Mouse (Mus musculus) ovary, postnatal 14 days (tissue): ENCODE results near the gene Polr2a.

Source experiments
- DNase-seq: peaks from one replicate; pipeline ENCODE4 v3.0.0; 2022; ENCODE audit warnings: low spot score

Polr2a gene

DNA sequence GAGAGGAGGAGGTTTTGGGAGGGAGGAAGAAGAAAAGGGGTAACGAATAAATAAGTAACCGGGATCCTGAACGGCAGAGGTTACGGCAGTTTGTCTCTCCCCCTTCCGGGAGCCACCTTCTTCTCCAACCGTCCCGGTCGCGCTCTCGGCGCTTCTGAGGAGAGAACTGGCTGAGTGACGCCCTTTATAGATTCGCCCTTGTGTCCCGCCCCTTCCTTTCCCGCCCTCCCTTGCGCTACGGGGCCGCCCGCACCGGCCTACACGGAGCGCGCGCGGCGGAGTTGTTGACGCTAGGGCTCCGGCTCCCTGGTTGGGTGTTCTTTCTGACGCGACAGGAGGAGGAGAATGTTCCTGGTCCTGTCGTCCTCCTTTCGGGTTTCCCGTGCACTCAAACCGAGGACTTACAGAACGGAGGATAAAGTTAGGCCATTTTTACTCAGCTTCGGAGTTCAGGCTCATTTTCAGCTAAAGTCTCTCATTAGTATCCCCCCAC lies at the start of gene Polr2a:
Gene Polr2a (minus strand): TSS at position 160 of the 493 bp plus-strand sequence.
- peak; percentile 99 for DNase-seq

DNA sequence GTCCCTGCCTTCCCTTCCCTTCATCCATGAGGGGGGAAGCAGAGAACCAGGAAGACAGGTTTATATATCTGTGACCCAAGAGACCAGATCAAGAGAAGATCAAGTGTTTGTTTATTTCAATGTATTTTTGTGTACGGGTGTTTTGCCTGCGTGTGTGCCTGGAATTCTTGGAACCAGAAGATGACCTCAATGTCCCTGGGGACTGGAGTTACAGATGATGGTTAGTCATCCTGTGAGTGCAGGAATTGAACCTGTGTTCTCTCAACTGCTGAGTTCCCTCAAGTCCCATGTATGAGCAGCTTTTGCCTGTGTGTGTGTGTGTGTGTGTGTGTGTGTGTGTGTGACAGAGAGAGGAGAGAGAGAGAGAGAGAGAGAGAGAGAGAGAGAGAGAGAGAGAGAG lies 49.2 kb upstream of the Polr2a start:
- no peak for DNase-seq

DNA sequence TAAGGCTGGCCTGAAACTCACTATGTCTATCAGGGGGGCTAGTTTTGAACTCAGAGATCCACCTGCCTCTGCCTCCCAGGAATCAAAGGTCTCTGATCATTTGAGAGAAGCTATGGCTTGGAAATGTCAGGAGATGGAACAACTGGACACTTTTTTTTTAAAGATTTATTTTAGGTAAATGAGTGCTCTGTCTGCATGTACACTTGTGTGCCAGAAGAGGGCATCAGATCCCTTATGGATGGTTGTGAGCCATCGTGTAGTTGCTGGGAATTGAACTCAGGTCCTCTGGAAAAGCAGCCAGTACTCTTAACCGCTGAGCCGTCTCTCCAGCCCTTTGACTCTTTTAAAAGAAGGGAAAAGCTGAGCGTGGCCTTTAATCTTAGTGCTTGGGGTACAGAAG lies 47.9 kb upstream of the Polr2a start:
- no peak for DNase-seq

DNA sequence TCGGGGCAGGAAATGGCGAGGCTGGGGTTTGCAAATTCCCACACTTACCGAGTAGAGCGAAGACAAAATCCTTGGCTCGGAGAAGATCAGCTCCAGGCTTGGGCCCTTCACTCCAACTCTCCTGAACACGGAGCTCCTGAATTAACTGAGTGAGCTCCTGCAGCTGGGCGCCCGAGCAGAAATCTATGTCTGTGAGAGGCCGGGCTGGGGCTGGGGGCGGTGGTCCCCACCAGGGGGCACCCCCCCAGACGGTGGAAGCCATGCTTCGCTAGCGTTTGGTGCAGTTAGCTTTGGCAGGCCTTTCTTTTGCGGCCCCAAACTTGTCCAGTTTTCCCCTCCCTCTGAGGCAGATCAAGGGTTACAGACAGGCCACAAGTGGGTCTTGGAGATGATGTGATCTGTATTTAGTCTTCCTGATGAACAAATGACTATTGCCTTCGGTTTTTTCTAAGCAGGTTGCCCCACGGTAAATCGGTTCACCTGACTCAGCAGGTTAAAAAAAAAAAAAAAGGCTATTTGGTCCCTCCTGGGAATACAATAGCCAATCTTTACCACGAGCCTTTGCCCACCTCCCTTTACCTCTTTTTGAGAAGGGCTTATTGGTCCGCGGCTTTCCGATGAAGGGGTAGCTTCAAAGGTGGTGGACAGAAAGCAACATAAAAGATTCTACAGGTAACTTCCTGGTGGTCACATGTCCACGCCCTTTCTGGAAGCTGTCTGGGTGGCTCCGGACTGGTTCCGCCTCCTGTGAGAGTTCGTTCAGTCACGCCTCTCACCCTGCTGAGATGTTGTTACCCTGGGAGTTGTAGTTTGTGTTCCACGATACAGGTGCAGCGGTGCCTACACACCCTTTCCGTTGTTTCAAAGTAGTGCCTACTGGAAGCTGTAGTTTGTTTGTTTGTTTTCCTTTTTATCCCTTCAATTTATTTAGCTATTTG lies 46.8 kb upstream of the Polr2a start, which contains the start of gene Tmem102:
Gene Tmem102 (minus strand): TSS at position 653 of the 938 bp plus-strand sequence.
- peak; percentile 30 for DNase-seq

DNA sequence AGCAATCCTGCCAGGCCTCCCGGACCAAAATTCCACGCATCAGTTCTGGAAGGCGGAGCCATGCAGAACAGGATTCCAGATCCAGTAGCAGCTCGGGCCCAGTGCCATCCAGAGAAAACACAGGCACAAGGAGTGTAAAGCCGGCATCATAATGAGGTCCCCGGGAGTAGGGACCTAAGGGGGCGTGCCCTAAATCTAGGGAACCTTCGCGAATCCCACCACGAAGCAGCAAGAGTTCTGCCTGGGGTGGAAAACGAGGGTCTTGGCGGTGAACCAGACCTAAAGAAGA lies 46.2 kb upstream of the Polr2a start:
- DNase-seq, result no peak

GRCm38 (mm10) chr11:69803786-69804651 lies 45.6 kb upstream of the Polr2a start:
- DNase-seq, result peak; percentile 64

DNA sequence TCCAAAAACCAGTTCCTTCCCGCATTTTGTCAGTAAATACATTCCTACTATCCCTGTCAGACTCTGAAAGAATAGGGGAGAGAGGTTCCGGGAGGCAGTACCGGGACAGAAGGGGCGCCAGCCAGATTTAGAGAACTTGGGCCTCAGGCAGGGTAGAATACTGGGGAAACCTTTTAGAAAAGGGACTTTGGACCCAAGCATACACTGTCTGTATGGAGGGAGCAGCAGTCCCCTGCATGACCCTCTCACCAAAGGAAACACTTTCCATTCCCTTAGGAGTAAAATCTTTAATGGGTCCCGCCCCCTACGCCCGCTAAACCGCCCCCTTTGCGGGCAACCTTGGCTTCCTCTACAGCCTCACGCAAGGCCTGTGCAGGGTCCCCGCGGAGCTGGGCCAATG lies 44.9 kb upstream of the Polr2a start:
- no peak for DNase-seq

DNA sequence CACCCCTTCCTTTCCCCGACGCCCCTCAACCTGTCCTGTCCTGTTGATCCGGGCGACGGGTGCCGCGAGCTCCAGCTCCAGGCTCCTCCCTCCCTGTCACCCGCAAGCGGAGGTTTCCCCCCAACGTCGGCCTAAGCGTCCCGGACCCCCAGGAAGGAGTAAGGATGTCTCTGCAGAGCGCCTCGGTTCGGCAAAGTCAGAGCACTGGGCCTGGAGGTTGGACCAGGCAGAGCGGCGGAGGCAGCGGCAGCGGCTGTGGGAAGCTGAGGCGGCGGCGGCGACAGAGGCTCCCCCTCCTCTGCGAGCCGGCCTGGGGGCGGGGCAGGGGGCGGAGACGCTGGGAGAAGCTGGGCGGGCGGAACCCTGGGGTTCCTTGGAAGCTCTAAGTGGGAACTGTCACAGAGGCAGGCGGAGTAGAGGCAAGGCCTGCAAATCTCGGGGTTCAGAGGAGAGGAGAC lies 44.2 kb upstream of the Polr2a start:
- peak; percentile 79 for DNase-seq

GRCm38 (mm10) chr11:69801379-69801977 lies 43.0 kb upstream of the Polr2a start, which contains the start of gene Fgf11:
Gene Fgf11 (minus strand): TSS chr11:69801857.
- no peak for DNase-seq

GRCm38 (mm10) chr11:69800392-69801197 lies 42.2 kb upstream of the Polr2a start:
- DNase-seq, result peak; percentile 77

DNA sequence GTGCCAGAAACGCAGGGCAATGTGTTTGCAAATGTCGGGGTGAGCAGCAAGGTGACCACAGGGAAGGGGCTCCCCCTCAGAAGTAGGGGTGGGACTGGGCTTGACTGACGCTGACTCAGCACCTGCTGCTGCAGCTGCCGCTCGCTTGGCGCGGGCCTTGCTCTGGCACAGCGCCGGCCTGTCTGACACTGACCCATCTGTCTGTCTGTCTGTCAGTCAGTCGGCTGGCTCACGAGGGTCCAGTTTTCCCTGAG lies 41.6 kb upstream of the Polr2a start:
- no peak for DNase-seq

DNA sequence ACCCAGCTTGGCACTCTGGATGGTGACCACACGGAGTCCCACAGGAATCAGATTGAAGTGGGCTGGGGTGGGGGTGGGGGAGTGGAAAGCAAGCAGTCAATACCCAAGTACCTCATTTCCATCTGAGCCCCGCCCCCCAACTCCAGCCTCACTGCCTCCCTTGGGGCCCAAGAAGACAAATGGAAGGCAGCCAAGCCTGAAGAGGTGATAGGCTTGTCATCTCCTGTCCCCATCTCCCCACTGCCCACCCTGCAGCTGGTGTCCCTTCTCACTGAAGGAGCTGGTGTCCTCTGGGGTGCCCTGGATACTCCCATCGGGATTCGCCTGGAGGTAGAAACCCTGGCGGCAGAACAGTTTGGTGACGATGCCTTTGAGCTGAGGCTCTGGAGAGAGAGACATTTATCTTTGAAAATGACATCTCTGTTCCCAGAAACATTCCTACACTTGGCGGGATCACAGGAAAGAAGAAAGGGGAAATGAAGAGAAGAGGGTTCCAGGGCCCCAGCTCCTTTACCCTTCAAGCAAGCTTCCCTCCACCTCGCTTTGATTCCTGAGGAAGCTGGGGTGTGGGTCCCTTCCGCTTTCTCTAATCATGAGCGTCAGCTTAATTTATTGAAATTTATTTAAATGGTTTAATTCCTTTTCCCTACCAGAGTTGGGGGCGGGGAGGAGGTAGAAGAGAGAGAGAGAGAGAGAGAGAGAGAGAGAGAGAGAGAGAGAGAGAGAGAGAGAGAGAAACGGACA lies 41.1 kb upstream of the Polr2a start:
- DNase-seq, result no peak

DNA sequence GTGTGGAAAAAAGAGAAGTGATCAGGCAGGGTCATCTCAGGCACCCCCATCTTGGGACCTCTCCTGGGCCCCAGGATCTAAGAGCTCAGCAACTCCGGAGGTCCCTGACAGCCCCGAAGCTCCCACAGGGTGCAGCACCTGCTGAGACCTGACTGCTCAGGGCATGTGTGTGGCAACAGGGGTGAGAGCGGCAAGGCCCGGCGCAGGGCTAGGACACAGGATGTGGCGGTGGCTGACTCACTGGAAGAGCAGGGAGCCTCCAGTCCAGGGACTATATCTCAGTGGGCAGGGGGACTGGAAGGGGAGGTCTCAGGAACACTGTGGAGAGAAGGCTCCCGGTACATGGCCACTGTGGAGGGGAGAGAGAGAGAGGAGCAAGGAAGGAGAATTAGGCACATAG lies 39.5 kb upstream of the Polr2a start:
- no peak for DNase-seq

DNA sequence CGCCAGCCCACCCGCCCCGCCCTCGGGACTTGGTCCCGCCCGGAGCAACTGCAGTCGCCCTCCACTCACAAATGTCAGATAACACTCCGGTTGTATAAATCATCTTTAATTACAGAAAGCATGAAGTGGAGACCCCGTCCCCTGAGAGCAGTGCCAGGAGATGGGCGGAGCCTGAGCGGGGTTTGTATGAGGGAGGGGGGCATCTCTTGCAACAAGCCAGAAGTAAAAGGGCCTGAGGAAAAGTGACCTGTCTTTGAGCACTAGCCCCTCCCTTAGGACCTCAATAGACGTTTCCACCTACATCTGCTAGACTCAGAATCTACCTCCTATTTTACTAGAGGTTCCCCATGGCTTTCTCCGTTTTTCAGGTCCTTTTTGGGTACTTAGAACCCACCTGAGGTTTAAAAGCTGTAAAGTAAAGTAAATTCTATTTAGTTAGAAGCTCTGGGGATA lies 37.6 kb upstream of the Polr2a start:
- DNase-seq, result no peak

- DNase-seq, result peak; percentile 84
These were observed 36.9 kb upstream of the Polr2a start, which contains the start of gene Chrnb1 for GRCm38 (mm10) chr11:69795168-69795982. Gene Chrnb1 (minus strand): TSS chr11:69795943.

- no peak for DNase-seq
These were observed 35.0 kb upstream of the Polr2a start for GRCm38 (mm10) chr11:69793429-69793828.

GRCm38 (mm10) chr11:69791420-69791819 lies 33.0 kb upstream of the Polr2a start:
- no peak for DNase-seq

- DNase-seq, result no peak
These were observed 31.0 kb upstream of the Polr2a start for GRCm38 (mm10) chr11:69789431-69789830.

GRCm38 (mm10) chr11:69787306-69787705 lies 28.9 kb upstream of the Polr2a start:
- no peak for DNase-seq

DNA sequence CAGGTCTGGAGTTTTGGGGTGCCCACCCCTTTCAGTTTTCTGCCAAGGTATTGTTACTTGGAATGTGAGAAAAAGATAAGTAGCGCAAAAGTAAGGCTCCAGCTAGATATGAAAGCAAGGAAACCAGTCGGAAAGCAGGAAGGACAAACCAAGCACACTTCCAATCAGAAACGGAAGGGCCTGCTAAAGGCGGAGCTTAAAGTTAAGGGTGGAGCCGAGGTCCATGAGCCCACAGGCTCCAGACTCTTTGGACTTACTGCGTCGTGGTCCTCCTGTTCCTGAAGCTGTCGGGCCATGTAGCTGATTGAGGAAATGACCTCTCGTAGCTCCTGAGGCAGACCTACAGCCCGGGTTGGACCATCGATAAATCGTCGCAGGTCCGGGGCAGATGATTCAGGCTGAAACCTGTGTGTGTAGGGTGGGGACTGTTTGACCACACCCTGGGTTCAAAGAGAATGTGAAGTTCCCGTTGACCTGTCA lies 26.4 kb upstream of the Polr2a start:
- DNase-seq, result no peak
